Mouse (Mus musculus) T-helper 2 cell (primary cell): ENCODE results near the gene Itih2.

ENCODE experiments used
- in situ Hi-C: fragments of 300-600 bp; cut with MboI, MseI; formaldehyde crosslinking; loops from one replicate; pipeline ENCODE4 v1.15.1; 2025; ENCODE audit warnings: high pct_unique_total_duplicates

Itih2 gene

DNA sequence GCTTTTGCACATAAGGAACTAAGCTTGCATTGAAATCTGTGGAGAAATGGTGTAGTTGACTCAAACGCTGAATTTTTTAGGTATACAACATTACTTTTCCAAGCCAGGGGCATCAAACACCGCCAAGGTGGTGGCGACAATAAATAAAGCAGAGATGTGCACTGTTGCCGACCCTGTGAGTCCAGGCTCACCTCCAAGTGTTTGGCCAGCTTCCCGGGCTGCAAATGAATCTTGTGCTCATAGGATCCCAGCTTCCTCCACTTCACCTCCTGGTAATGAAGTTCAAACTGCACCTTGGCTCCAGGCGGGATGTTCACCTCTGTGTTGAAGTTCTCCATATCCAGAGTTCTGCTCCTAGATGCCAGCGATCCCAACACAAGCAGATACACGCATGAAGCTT, 11.9 kb downstream of the Itih2 start:
- in situ Hi-C loops = no loop called here

- in situ Hi-C loops = no loop called here
These were observed 12.4 kb downstream of the Itih2 start for GRCm38 (mm10) chr2:10118751-10119150.

- in situ Hi-C loops = no loop called here
These were observed 22.5 kb downstream of the Itih2 start for GRCm38 (mm10) chr2:10108535-10109189.

- in situ Hi-C loops = loop anchor here (5.0 kb wide), 2 partner anchors 36 to 191 kb away; no protein-coding TSS in a partner anchor
These were observed 30.0 kb downstream of the Itih2 start for GRCm38 (mm10) chr2:10101180-10101579.

DNA sequence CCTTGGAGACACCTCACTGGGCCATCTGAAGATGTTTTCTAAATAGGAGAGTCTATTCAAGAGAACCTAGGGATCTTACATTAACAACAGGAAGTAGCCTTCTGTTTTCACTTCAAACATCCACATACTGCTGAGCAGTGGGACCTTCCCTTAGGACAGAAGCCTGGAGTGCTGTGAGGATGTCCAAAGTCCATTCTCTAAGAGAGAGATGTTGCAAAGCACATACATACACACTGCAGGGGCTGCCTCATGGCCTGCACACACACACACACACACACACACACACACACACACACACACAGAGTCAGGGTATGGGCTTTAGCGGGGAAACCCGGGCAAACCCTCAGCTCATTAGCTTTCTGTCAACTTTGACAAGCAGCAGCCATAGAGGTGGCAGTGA, 30.7 kb downstream of the Itih2 start:
- in situ Hi-C loops = loop anchor here (5.0 kb wide), 2 partner anchors 37 to 192 kb away; no protein-coding TSS in a partner anchor

- in situ Hi-C loops = no loop called here
These were observed 32.5 kb downstream of the Itih2 start for GRCm38 (mm10) chr2:10098598-10099215.

DNA sequence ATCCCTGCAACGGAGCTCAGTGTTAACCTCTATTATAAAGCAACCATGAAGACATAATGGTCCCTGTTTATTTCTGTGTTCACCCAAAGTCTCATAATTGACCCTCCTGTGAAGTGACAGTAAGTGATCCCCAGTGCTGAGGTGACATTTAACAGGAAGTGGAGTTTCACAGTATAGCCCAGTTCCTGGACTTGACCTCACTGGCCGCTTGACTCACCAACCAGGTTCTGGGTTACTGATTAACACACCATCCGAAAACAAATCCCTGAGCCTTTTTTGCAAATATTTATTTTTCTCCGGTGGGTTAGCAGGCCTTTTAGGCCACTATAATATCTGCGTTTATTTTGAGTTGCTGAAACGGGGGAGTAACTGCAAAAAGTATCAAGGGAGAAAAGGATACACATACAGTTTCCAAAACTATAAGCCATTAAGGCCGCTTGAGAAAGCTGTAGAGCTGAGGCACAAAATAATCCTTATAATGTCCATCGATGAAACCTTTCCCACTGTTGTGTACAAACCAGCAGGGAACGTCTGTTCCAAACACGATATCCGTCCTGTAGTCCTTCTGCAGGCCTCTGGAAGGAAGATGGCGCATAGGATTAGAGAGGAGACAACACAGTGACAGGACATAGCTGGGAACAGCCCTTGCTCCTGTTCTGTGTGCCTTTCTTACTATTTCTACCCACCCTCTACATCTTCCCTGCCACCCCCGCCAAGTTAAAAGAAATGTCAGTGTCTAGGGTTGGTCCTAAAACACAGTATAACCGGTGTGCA, 36.7 kb downstream of the Itih2 start:
- in situ Hi-C loops = no loop called here

GRCm38 (mm10) chr2:10087256-10087850, 43.8 kb downstream of the Itih2 start:
- in situ Hi-C loops = no loop called here

GRCm38 (mm10) chr2:10082737-10083136, 48.5 kb downstream of the Itih2 start:
- in situ Hi-C loops = no loop called here

GRCm38 (mm10) chr2:10081453-10082080, 49.6 kb downstream of the Itih2 start:
- in situ Hi-C loops = no loop called here

DNA sequence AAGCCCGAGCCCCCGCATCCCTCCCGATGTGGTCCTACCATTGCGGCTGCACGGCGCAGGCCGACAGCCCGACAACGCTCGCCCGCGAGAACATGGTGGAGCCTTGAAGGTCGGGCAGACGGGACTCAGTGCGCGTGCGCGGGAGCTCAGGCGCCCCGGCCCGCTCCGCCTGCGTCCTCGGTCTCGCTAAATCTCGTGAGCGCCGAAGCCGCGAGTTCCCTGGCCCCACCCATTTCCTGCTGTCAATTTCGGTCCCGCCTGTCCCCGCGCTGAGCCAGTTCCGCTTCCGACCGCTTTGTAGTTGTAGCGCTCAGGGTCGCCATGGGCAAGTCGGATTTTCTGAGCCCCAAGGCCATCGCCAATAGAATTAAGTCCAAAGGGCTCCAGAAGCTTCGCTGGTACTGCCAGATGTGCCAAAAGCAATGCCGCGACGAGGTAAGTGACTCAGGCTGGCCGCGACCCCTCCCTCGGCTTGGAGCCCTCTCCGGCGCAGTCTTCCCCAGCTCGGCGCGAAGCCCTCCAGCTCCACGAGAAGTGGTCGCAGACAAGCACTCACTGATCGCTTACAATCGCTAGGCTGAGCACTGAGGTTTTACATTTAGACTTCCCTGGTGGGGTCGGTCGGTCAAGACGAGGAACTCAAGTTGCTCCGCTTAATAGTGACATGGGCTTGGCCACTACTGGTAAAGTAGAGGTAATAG, 50.7 kb downstream of the Itih2 start, which contains the start of the genes Atp5c1 and Kin:
Gene Atp5c1, minus strand, starts transcription at position 201 of the 701 bp plus-strand sequence.
Gene Kin, plus strand, starts transcription at position 284 of the 701 bp plus-strand sequence.
- in situ Hi-C loops = no loop called here

DNA sequence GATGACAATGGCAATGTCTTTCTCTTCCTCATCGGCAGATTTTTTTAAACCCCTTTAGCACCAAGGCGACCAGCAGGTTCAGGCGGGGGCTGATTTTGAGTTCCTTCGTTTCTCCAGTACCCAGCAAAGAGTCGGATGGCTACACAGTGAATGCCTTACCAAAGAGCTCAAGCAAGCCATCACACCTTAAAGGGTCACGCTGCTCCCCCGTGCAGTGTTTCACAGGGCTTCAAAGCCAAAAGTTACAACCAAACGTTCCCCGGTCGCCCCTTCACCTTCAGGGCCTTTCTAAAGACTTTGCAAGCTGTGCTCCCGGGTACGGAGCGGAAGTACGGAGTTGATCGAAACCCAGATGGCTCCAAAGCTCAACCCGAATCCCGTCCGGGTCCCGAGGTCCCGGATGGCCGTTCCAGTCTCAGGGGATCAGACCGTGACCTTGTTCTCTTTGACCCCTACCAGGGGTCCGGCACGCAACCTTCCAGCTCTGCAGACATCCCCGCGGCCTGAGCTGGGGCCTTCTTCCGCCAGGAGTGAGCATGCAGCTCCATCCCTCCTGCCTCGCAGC, 51.4 kb downstream of the Itih2 start:
- in situ Hi-C loops = no loop called here

DNA sequence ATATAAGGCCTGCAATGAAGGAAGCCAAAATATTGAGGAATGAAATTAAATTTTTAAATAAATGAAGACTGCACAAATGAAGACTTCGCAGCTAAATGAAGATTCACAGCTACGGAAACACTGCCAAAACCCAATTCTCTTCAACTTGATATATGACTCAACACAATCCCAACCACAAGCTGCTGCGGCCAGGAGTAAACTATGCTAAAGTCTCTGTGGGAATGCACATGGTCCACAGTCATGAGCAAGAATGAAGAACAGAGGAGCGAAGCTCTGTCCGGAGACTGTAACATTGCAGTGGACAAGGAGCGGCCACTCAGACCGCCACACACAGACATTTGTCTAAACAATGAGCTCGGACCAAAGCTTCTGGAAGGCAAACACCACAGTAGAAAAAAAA, 54.5 kb downstream of the Itih2 start:
- in situ Hi-C loops = no loop called here

DNA sequence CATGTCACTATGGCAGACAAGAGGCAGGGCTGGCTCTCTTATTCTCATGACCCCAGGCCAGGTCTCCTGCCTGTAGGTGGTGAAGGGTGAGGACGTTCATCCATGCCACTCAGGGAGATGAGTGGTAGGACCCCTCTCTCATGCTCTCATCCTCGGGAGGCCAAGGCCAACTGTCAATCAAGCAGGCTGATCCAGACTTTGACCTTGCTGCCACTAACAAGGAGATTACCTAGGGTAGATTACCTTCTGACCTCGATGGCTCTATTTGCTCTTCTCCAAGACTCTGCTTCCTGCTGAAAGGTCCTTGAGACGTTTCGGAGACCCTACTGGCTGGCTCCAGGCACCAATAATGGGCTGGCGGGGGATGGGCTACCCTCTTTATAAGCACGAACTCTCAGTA, 56.7 kb downstream of the Itih2 start:
- in situ Hi-C loops = no loop called here

- in situ Hi-C loops = no loop called here
These were observed 59.4 kb downstream of the Itih2 start for GRCm38 (mm10) chr2:10071751-10072150.

DNA sequence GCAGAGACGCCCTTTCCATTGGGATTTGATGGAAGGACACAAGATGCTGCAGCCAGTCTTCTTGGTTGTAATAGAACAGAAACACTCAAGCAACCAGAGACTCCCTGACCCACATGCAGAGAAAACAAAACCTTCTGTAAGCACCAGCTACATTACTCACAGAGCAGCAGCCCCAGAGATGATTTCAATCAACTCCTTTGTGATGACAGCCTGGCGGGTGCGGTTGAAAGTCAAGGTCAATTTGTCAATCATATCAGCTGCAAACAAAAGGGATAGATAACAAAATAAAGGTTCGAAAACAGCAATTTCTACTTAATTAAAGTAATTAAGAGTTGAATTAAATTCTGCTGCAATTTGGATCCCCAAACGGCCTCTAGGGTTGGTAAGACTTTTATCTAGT, 72.4 kb downstream of the Itih2 start:
- in situ Hi-C loops = no loop called here

- in situ Hi-C loops = no loop called here
These were observed 79.2 kb downstream of the Itih2 start for GRCm38 (mm10) chr2:10051996-10052395.

GRCm38 (mm10) chr2:10050878-10051277, 80.3 kb downstream of the Itih2 start:
- in situ Hi-C loops = no loop called here

- in situ Hi-C loops = no loop called here
These were observed 81.7 kb downstream of the Itih2 start for GRCm38 (mm10) chr2:10049456-10049855.

- in situ Hi-C loops = no loop called here
These were observed 82.7 kb downstream of the Itih2 start, which contains the start of gene Taf3 for GRCm38 (mm10) chr2:10048461-10048860. TSS of gene Taf3 (minus strand) at chr2:10048596.
